Mouse (Mus musculus) cortical plate, adult 2 months (tissue): ENCODE data around the gene Zfp629.

Experiments
- CTCF ChIP-seq: fragments of 200-500 bp; IDR thresholded peaks from 2 replicates; pipeline ENCODE4 v1.5.1; 2011; ENCODE audit warnings: mild to moderate bottlenecking, control low read depth, low read length; ENCODE audit not compliant: insufficient read depth; ENCODE audit errors: extremely low read depth
- POLR2A ChIP-seq: fragments of 200-500 bp; IDR thresholded peaks from 2 replicates; pipeline ENCODE4 v1.6.1; 2011; ENCODE audit warnings: mild to moderate bottlenecking, low read length, control low read depth; ENCODE audit not compliant: insufficient read depth; ENCODE audit errors: extremely low read depth

GRCm38 (mm10) chr7:127560580-127560979 is 55.0 kb downstream of the Zfp629 start:
- TF ChIP-seq POLR2A, result no peak
- TF ChIP-seq CTCF, result no peak
